Mouse (Mus musculus): ENCODE results near the gene Rb1. TPM values are rescaled to one million over a fixed set of nuclear protein-coding genes. Genes with fewer than 3 reads are reported as not detected.
A peak's percentile ranks its signal among the peaks of the same experiment; 100 is the strongest.

Rb1 gene
- polyA plus RNA-seq, 3 experiments from 2014 or later: 21.9 to 113 (median 85.4) TPM

GRCm38 (mm10) chr14:73334926-73335805 lies 9.5 kb upstream of the Rb1 start:
- peak; percentile 39 for ATAC-seq

- peak; percentile 44 for ATAC-seq
Observed at GRCm38 (mm10) chr14:73333880-73334279, 8.3 kb upstream of the Rb1 start.

DNA sequence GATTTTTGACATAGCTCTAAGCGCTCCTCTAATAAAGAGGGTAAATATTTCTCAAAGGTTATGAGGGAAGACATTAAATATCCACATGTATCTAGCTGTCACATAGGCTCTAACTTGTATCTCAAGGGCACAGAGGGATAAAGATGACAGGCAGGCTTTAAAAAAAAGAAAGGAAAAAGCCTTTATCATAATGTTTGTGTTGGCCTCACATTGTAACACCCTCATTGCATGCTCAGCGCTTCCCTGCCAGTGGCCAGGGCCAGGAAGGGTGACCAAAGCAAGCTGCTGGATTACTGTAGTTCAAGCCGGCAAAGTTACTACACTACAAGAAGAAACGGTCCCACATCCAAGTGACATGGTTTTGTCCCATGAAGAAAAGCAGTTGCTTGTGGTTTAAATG lies 5.8 kb upstream of the Rb1 start:
- ATAC-seq: no peak

GRCm38 (mm10) chr14:73329871-73330270 lies 4.2 kb upstream of the Rb1 start:
- ATAC-seq: no peak

DNA sequence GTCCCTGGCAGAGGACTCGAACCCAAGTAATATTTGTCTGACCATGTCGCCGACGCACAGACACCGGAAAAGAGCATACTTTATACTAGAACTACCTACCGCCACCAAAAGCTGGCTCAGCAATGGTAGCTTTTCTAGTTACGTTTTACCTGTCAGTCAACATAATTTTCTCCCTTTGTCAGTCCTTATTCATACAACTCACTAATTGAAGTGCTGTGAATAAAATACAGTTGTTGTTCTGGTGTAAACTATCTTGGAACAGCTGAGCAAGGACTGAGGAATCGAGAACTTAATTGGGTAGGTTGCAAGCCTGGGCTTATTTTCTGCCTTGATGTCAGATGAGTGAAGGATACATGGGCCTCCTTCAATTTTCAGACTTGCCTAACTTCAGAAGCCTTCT lies 889 bp upstream of the Rb1 start:
- peak; percentile 30 for ATAC-seq

DNA sequence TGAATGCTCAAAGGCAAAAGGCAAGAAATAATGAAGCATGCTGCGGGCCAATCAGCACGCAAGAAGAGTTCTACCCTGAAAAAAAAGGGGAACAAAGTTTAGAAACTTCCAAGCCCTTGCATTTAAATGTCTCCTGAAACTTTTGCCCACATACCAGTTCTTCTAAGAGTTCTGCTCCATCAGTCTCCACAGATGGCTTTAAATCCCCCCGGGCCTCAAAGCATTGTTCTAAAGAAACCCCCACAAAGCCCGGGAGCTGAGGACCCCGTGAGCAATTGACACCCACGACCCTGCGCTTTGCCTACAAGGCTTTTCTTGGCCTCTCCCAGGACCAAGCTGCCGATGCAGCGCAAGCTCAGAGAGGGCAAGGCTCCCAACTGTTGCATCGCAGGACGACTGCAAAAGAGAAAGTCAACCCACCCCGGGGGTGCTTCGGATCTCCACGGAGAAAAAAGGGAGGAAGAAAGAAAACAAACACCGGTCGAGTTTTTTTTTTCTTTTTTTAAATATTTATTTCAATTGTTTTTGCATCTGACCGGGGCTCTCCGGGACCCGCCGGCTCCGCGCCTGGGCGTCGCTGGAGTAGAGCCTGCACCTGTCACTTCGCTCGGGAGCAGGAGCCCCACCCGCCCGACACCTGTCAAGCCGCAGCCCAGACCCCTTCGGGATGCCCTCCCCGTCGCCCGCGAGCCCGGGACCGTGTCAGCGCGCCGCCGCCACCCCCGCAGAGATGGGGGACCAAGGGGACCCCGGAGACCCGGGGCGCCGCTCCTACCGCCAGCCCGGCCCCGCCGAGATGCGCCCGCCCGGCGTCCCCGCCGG lies 777 bp downstream of the Rb1 start:
- peak; percentile 37 for ATAC-seq

- ATAC-seq: no peak
Observed at GRCm38 (mm10) chr14:73323965-73324364, 1.7 kb downstream of the Rb1 start.

- no peak for ATAC-seq
Observed at GRCm38 (mm10) chr14:73322142-73322541, 3.5 kb downstream of the Rb1 start.

DNA sequence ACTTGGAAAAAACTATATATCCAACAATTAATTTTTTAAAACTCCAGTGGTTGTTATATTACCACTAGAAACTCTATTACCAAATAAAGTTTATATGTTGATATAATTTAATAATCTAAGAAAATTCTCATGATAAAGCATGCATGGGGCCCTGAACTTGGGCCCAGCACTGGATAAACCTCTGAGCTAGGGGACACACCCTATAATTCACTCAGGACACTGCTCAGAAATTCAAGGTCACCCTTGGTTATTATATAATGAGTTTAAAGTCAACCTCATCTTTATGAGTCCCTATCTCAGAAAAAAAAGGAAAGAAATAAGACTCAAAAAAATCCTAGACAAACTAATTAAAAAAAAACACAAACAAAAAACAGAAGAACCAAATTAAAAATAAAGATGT lies 8.7 kb downstream of the Rb1 start:
- no peak for ATAC-seq

GRCm38 (mm10) chr14:73313864-73314263 lies 11.8 kb downstream of the Rb1 start:
- no peak for ATAC-seq

DNA sequence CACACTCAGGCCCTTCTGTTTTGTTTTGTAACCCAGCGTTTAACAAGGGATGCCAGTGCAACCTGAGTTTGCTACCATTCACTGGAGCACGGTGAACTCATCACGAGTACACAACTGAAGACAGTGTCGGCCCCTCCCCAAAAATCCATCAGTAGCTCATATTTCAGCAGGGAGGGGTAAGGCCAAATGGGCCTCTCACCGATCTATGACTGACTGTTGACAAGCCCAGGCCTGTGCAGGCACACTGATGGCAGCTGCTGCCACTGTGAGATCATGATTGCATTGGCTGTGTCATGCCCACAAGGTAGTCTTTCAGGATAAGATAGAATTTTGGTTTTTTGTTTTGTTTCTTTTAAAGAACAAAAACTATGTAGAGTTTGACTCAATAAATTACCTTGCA lies 12.2 kb downstream of the Rb1 start:
- ATAC-seq: no peak

DNA sequence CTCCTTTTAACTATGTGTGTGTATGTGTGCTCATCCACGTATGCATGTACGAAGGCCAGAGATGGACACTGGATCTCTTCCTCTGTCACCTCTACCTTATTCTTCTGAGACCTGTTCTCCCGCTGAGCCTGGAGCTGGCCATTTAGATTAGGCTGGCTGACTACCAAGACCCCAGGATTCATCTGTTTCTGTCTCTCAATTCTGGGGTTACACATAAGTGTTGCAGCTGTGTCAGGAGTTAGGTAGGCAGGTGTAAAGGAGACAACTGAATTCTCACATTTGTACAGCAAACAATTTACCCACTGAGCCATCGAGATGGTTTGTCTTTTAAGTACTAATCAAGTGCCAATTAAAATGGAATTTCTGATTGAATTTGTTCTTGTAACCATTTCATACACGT lies 12.7 kb downstream of the Rb1 start:
- no peak for ATAC-seq

GRCm38 (mm10) chr14:73307490-73307889 lies 18.1 kb downstream of the Rb1 start:
- no peak for ATAC-seq

DNA sequence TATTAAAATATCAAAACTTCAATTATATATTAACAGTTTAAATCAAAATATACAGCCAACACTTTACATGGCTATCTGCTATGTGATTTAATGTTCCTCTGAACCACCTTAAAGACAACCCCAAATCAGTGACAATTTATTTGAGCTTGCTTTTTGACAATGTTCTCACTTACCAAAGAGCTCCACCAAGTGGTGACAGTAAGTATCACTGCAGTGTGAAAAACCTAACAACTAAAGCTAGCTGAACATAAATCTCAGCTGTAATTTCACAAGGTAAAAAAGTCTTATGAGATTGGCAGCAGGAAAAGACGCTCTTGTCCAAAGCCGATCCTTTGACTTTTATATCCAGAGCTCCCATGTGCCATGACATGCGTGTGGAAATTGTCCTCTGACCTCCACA lies 22.4 kb downstream of the Rb1 start:
- peak; percentile 75 for ATAC-seq

- no peak for ATAC-seq
Observed at GRCm38 (mm10) chr14:73301856-73302255, 23.8 kb downstream of the Rb1 start.

GRCm38 (mm10) chr14:73295512-73295911 lies 30.1 kb downstream of the Rb1 start:
- no peak for ATAC-seq

DNA sequence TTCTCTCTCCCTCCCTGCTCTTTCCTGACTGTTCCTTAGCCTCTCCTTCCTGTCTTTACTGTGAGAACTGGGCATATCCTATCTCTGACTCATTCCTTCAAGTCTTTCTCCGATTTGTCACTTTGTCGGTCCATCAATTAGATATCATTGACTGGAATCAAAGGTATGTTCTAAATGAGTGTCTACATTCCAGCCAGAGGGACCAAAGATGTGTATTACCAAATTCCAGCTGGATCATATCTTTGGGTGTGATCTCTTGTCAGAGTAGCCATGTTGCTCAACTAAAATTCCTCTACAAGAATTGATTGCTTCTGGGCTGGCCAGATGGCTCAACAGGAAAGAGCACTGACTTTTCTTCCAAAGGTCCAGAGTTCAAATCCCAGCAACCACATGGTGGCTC lies 32.0 kb downstream of the Rb1 start:
- no peak for ATAC-seq

DNA sequence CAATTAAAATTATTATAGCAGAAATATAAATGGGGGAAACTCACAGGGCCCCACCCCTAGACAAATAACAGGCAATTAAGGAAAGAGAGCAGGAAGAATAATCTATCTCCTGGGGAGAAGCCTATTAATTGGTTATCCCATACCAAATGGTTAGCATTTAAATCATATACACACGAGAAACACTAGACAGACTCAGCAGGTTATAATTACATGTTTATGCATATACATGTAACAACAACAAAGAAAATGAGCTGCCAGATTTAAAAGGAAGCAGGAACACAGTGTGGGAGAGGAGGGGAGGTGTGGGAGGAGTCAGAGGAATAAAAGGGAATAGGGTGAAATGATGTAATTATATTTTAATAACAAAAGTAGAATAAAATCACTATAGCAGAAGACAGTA lies 33.2 kb downstream of the Rb1 start:
- ATAC-seq: no peak

DNA sequence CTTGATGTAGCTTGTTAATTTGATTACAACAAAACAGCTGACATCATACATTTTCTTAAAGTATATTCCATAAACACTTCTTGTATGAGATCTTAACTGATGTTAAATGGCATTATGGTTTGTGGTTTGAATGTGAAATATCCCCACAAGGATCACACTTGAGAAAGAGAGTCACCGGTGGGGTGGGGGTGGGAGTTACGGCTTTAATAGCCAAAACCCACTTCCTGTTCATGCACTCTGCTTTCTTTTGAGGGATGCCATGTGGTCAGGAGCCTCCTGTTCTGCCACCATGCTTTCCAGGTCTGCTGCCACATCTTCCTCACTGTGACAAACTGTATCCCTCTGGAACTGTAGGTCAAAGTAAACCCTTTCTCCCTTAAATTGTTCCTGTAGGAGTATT lies 35.7 kb downstream of the Rb1 start:
- peak; percentile 90 for ATAC-seq

DNA sequence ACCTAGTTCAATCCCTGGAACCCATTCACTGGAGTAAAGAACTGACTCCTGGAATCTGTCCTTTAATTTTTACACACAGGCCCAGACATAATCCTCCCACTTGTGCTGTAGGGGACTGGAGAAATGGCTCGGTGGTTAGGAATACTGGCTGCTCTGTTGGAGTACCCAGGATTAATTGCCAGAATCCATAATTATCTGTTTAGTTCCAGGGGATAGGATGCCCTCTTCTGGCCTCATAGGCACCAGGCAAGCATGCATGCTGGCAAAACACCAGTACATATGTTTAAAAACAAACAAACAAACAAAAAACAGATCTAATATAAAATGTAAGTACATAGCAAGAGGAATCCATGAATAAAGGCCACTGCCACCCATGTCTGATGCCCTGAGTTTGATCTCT lies 44.6 kb downstream of the Rb1 start:
- no peak for ATAC-seq

- ATAC-seq: no peak
Observed at GRCm38 (mm10) chr14:73279096-73279495, 46.5 kb downstream of the Rb1 start.

DNA sequence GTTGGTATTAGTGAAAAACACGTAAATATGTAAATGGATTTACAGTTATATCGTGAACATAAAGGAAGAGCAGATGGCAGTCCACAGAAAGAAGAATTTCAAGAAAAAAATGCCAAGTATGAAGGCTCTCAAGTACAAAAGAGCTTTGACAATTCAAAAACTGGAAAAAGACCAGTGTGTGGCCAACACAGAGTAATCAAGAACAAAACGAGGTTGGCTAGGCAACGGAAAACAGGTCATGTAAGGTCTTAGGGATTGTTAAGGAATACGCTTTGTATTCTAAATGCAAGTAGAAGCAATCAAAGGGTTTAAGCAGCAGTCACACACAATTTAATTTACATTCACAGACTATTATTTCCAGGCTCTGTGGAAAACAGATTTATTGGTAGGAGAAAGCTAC lies 53.8 kb downstream of the Rb1 start:
- no peak for ATAC-seq

DNA sequence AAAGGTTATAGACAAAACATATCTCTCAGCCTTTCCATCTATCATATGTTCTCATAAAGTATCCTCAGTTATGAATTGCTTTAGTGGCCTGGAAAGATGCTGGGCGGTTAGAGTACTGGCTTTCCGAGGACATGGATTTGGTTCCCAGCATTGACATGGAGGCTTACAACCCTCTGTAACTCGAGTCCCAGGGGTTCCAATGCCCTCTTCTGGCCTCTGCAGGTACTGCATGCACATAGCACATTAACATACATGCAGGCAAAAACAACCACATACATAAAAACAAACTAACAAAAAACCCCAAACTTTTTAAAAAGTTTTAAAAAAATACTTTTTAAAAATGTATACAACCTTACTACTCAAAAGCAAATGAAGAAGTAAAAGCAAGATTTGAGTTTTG lies 59.5 kb downstream of the Rb1 start:
- ATAC-seq: no peak

DNA sequence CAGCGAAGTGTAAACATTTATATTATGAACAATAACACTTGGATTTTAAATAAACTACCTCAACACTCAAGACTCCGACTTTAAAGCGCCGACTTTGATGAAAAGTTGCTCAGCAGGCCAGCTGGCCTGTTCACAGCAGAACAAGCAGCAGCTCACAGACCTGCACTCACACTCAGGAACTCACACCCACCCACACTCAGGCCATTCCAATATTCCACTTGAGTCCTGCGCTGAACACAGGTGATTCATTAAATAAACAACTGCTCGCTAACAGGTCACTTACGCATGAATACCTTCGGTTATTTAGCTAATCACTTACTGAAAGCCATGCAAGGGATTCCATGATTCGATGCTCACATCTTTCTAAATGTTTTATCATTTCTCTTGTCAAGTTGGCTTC lies 63.4 kb downstream of the Rb1 start:
- ATAC-seq: no peak
